Mouse (Mus musculus) olfactory bulb, adult 2 months (tissue): ENCODE measurements at regions not wholly inside any gene's neighbourhood (a gene's known extent, or its start where the extent isn't known, plus 50 kb on each side); places are given as distances from the start of the nearest gene placed in this dataset.

Experiments
- H3K27ac ChIP-seq: fragments of 200-500 bp; 2 replicates; pipeline ENCODE4 v1.5.1; 2012; ENCODE audit warnings: low read depth, low read length; ENCODE audit not compliant: insufficient read depth
- H3K4me1 ChIP-seq: fragments of 200-500 bp; 2 replicates; pipeline ENCODE4 v1.6.1; 2012; ENCODE audit warnings: low read length; ENCODE audit not compliant: control insufficient read depth, insufficient read depth
- H3K4me3 ChIP-seq: fragments of 200-500 bp; 2 replicates; pipeline ENCODE4 v1.5.1; 2012; ENCODE audit warnings: mild to moderate bottlenecking, low read depth, low read length, moderate library complexity; ENCODE audit not compliant: insufficient read depth
- CTCF ChIP-seq: fragments of 200-500 bp; IDR thresholded peaks from 2 replicates; pipeline ENCODE4 v1.5.1; 2012; ENCODE audit warnings: low read depth, mild to moderate bottlenecking, low read length, moderate library complexity; ENCODE audit not compliant: insufficient read depth
- POLR2A ChIP-seq: fragments of 200-500 bp; IDR thresholded peaks from 2 replicates; pipeline ENCODE4 v1.6.1; 2012; ENCODE audit warnings: mild to moderate bottlenecking, low read depth, low read length, moderate library complexity; ENCODE audit not compliant: insufficient read depth
- WGBS: fragments of 180-500 bp; shearing (Covaris S2); methylation state at CpG from one replicate; pipeline ENCODE4 v1.1.7; 2018; 5-methylcytosine and 5-hydroxymethylcytosine counted together

GRCm38 (mm10) chr13:97645107-97646020 is 115.1 kb downstream of the Gm10260 start:
- WGBS: 49% methylated on average over 15 of the region's 15 CpGs

GRCm38 (mm10) chr13:97640236-97640635 is 120.2 kb downstream of the Gm10260 start:
- WGBS: 93% methylated on average over 3 of the region's 3 CpGs
- no peak overlapping the region for H3K27ac ChIP-seq
- no peak for TF ChIP-seq POLR2A
- no peak for TF ChIP-seq CTCF
- H3K4me3 ChIP-seq: no peak overlapping the region
- no peaks in the 10 kb centered on the region for H3K4me1 ChIP-seq

More at GRCm38 (mm10) chr13:97645107-97646020, 115.1 kb downstream of the Gm10260 start:
- H3K4me1 ChIP-seq: no peaks in the 10 kb centered on the region
- no peak overlapping the region for H3K4me3 ChIP-seq
- no peak overlapping the region for H3K27ac ChIP-seq
- no peak for TF ChIP-seq CTCF
- TF ChIP-seq POLR2A: no peak

- no peaks in the 10 kb centered on the region for H3K4me1 ChIP-seq
- TF ChIP-seq CTCF: no peak
- TF ChIP-seq POLR2A: no peak
- 90% methylated on average over 3 of the region's 3 CpGs for WGBS
- no peak overlapping the region for H3K27ac ChIP-seq
- no peak overlapping the region for H3K4me3 ChIP-seq
Measured at GRCm38 (mm10) chr13:97639656-97640055, 120.8 kb downstream of the Gm10260 start.

- no peak overlapping the region for H3K27ac ChIP-seq
- no peak overlapping the region for H3K4me3 ChIP-seq
- WGBS: 69% methylated on average over 5 of the region's 5 CpGs
- TF ChIP-seq CTCF: no peak
- H3K4me1 ChIP-seq: no peaks in the 10 kb centered on the region
Measured at GRCm38 (mm10) chr13:97638457-97639088, 121.9 kb downstream of the Gm10260 start.

- no peak for TF ChIP-seq POLR2A
- TF ChIP-seq CTCF: no peak
- WGBS: 96% methylated on average over 6 of the region's 6 CpGs
- no peak overlapping the region for H3K27ac ChIP-seq
- no peak overlapping the region for H3K4me3 ChIP-seq
- H3K4me1 ChIP-seq: no peaks in the 10 kb centered on the region
Measured at GRCm38 (mm10) chr13:97637506-97637905, 122.9 kb downstream of the Gm10260 start.

GRCm38 (mm10) chr13:97634041-97634788 is 126.2 kb downstream of the Gm10260 start:
- no peak overlapping the region for H3K4me3 ChIP-seq
- 82% methylated on average over 8 of the region's 8 CpGs for WGBS
- H3K27ac ChIP-seq: no peak overlapping the region

GRCm38 (mm10) chr13:97633551-97633950 is 126.9 kb downstream of the Gm10260 start:
- H3K4me1 ChIP-seq: no peaks in the 10 kb centered on the region
- H3K27ac ChIP-seq: no peak overlapping the region
- H3K4me3 ChIP-seq: no peak overlapping the region
- 85% methylated on average over 4 of the region's 4 CpGs for WGBS
- TF ChIP-seq CTCF (no peak), POLR2A (no peak)

More at GRCm38 (mm10) chr13:97634041-97634788, 126.2 kb downstream of the Gm10260 start:
- no peaks in the 10 kb centered on the region for H3K4me1 ChIP-seq
- no peak for TF ChIP-seq CTCF
- TF ChIP-seq POLR2A: no peak

GRCm38 (mm10) chr13:97631872-97632402 is 128.5 kb downstream of the Gm10260 start:
- Histone ChIP-seq H3K4me1 (0 out of 2 replicates have a peak, but pooled peaks cover 2% of the 10 kb centered on the region), H3K4me3 (no peak overlapping the region), H3K27ac (no peak overlapping the region)
- 92% methylated on average over 13 of the region's 13 CpGs for WGBS
- TF ChIP-seq POLR2A: no peak
- TF ChIP-seq CTCF: no peak
